Mouse (Mus musculus): ENCODE data around the gene Bmp5. TPM values are rescaled to one million over a fixed set of nuclear protein-coding genes. Genes with fewer than 3 reads are reported as not detected.

Gene Bmp5
- total and polyA plus RNA-seq, 2 experiments from 2014 or later, result 2.4 to 2.8 TPM

GRCm38 (mm10) chr9:75766521-75766920, 8.6 kb upstream of the Bmp5 start:
- 44% methylated on average over 5 of the region's 5 CpGs for WGBS
- DNase-seq (ENCODE audit: low spot score) (no peak), ATAC-seq (ENCODE audit: insufficient read depth, low read depth) (no peak)
- Histone ChIP-seq H3K9ac (replicated peaks; ENCODE audit: low read depth, low read length) (no peak overlapping the region), H3K4me2 (ENCODE audit: low read depth, low read length) (no peak overlapping the region), H3K4me1 (ENCODE audit: control insufficient read depth, insufficient read depth) (peaks cover 8% of the 10 kb centered on the region; the same call in 1 of the 2 replicates), H3K9me3 (replicated peaks; ENCODE audit: control insufficient read depth, low read length) (no peaks in the 10 kb centered on the region), H3K4me3 (ENCODE audit: low read depth, low read length) (no peak overlapping the region), H3K36me3 (replicated peaks; ENCODE audit: control insufficient read depth, insufficient read depth, low read length) (no peaks in the 10 kb centered on the region), H3K27ac (ENCODE audit: low read depth) (no peak overlapping the region), H3K27me3 (ENCODE audit: control insufficient read depth, insufficient read depth, low read length) (no peaks in the 10 kb centered on the region)
- TF ChIP-seq CTCF (IDR thresholded peaks at IDR 0.05; ENCODE audit: low read depth) (no peak), EP300 (IDR thresholded peaks at IDR 0.05; ENCODE audit: low read depth) (no peak)

GRCm38 (mm10) chr9:75769042-75769441, 6.1 kb upstream of the Bmp5 start:
- ATAC-seq (ENCODE audit: insufficient read depth, low read depth), result no peak
- no peak for TF ChIP-seq CTCF (IDR thresholded peaks at IDR 0.05; ENCODE audit: low read depth)
- TF ChIP-seq EP300 (IDR thresholded peaks at IDR 0.05; ENCODE audit: low read depth), result no peak
- Histone ChIP-seq H3K9ac (replicated peaks; ENCODE audit: low read depth, low read length) (no peak overlapping the region), H3K4me3 (ENCODE audit: low read depth, low read length) (no peak overlapping the region), H3K4me1 (ENCODE audit: control insufficient read depth, insufficient read depth) (peaks cover 8% of the 10 kb centered on the region; the same call in 1 of the 2 replicates), H3K36me3 (replicated peaks; ENCODE audit: control insufficient read depth, insufficient read depth, low read length) (no peaks in the 10 kb centered on the region), H3K9me3 (replicated peaks; ENCODE audit: control insufficient read depth, low read length) (no peaks in the 10 kb centered on the region), H3K27me3 (ENCODE audit: control insufficient read depth, insufficient read depth, low read length) (no peaks in the 10 kb centered on the region), H3K4me2 (ENCODE audit: low read depth, low read length) (peak overlapping the region; percentile 18; the same call in 1 of the 2 replicates), H3K27ac (ENCODE audit: low read depth) (no peak overlapping the region)
- 11% methylated on average over 3 of the region's 3 CpGs for WGBS
- DNase-seq (ENCODE audit: low spot score), result no peak

- Histone ChIP-seq H3K27me3 (ENCODE audit: control insufficient read depth, insufficient read depth, low read length) (no peaks in the 10 kb centered on the region), H3K4me3 (ENCODE audit: low read depth, low read length) (peak overlapping the region; percentile 47), H3K27ac (ENCODE audit: low read depth) (peak overlapping the region; percentile 67; the same call in 1 of the 2 replicates), H3K36me3 (replicated peaks; ENCODE audit: control insufficient read depth, insufficient read depth, low read length) (no peaks in the 10 kb centered on the region), H3K4me1 (ENCODE audit: control insufficient read depth, insufficient read depth) (no peaks in the 10 kb centered on the region), H3K9me3 (replicated peaks; ENCODE audit: control insufficient read depth, low read length) (no peaks in the 10 kb centered on the region), H3K9ac (replicated peaks; ENCODE audit: low read depth, low read length) (peak overlapping the region; percentile 46), H3K4me2 (ENCODE audit: low read depth, low read length) (peak overlapping the region; percentile 74)
- ATAC-seq (ENCODE audit: insufficient read depth, low read depth), result no peak
- 23% methylated on average over 7 of the region's 7 CpGs for WGBS
- no peak for DNase-seq (ENCODE audit: low spot score)
- TF ChIP-seq CTCF (IDR thresholded peaks at IDR 0.05; ENCODE audit: low read depth) (no peak), EP300 (IDR thresholded peaks at IDR 0.05; ENCODE audit: low read depth) (no peak)
Measured at GRCm38 (mm10) chr9:75776153-75776552, 989 bp downstream of the Bmp5 start.

GRCm38 (mm10) chr9:75778762-75779346, 3.7 kb downstream of the Bmp5 start:
- DNase-seq (ENCODE audit: low spot score) (peak; percentile 82), ATAC-seq (ENCODE audit: insufficient read depth, low read depth) (peak; percentile 77; the same call in 1 of the 2 replicates)
- WGBS, result 32% methylated on average over 9 of the region's 9 CpGs

GRCm38 (mm10) chr9:75780558-75781276, 5.6 kb downstream of the Bmp5 start:
- H3K4me2 ChIP-seq (ENCODE audit: low read depth, low read length), result peak overlapping the region; percentile 58
- H3K36me3 ChIP-seq (replicated peaks; ENCODE audit: control insufficient read depth, insufficient read depth, low read length), result no peaks in the 10 kb centered on the region
- H3K27me3 ChIP-seq (ENCODE audit: control insufficient read depth, insufficient read depth, low read length), result no peaks in the 10 kb centered on the region
- ATAC-seq (ENCODE audit: insufficient read depth, low read depth) (no peak), DNase-seq (ENCODE audit: low spot score) (no peak)
- H3K9ac ChIP-seq (replicated peaks; ENCODE audit: low read depth, low read length), result no peak overlapping the region
- H3K9me3 ChIP-seq (replicated peaks; ENCODE audit: control insufficient read depth, low read length), result no peaks in the 10 kb centered on the region
- H3K27ac ChIP-seq (ENCODE audit: low read depth), result no peak overlapping the region
- 20% methylated on average over 5 of the region's 5 CpGs for WGBS
- TF ChIP-seq CTCF (IDR thresholded peaks at IDR 0.05; ENCODE audit: low read depth) (no peak), EP300 (IDR thresholded peaks at IDR 0.05; ENCODE audit: low read depth) (no peak)
- no peaks in the 10 kb centered on the region for H3K4me1 ChIP-seq (ENCODE audit: control insufficient read depth, insufficient read depth)
- peak overlapping the region; percentile 11; the same call in 1 of the 2 replicates for H3K4me3 ChIP-seq (ENCODE audit: low read depth, low read length)

More at GRCm38 (mm10) chr9:75778762-75779346, 3.7 kb downstream of the Bmp5 start:
- TF ChIP-seq CTCF (IDR thresholded peaks at IDR 0.05; ENCODE audit: low read depth) (no peak), EP300 (IDR thresholded peaks at IDR 0.05; ENCODE audit: low read depth) (no peak)
- H3K27ac ChIP-seq (ENCODE audit: low read depth), result 0 out of 2 replicates have a peak overlapping the region, but pooled peaks have one; percentile 31
- H3K4me1 ChIP-seq (ENCODE audit: control insufficient read depth, insufficient read depth), result no peaks in the 10 kb centered on the region
- H3K4me2 ChIP-seq (ENCODE audit: low read depth, low read length), result peak overlapping the region; percentile 47
- H3K4me3 ChIP-seq (ENCODE audit: low read depth, low read length), result peak overlapping the region; percentile 31
- no peaks in the 10 kb centered on the region for H3K9me3 ChIP-seq (replicated peaks; ENCODE audit: control insufficient read depth, low read length)
- no peaks in the 10 kb centered on the region for H3K36me3 ChIP-seq (replicated peaks; ENCODE audit: control insufficient read depth, insufficient read depth, low read length)
- H3K27me3 ChIP-seq (ENCODE audit: control insufficient read depth, insufficient read depth, low read length), result no peaks in the 10 kb centered on the region
- no peak overlapping the region for H3K9ac ChIP-seq (replicated peaks; ENCODE audit: low read depth, low read length)

Measured in heart, postnatal 0 days (tissue).